In genomic region chr14:101480541-101480940, GRCm38 (mm10) we compare ENCODE assay signal across 28 mouse cellular contexts.
DNase-seq lines count a peak whose midpoint lies in the region; ATAC-seq and TF ChIP-seq lines count a peak whose summit lies in the region.
"Had no signal": no experiment of that assay in that cellular context is flagged by ENCODE, and none has a peak within 500 bp of the region (broad histone marks: within the 10 kb centered on the region; RNA-seq: fewer than 3 reads in every experiment).

No protein-coding gene starts in this region.

- H3K4me1 ChIP-seq in CH12.LX (ENCODE audit: control insufficient read depth in 1 of 2, insufficient read depth in 2 of 2), result peaks cover 22 to 89% of the 10 kb centered on the region in 2 experiments
- H3K4me1 ChIP-seq in liver, embryonic 12.5 days, result peaks cover 12% of the 10 kb centered on the region
- H3K4me1 ChIP-seq: embryonic facial prominence, embryonic 12.5 days; embryonic facial prominence, embryonic 15.5 days; forebrain, embryonic 12.5 days; intestine, embryonic 15.5 days had no signal

- peak; percentile 86 for TF ChIP-seq EP300 in CH12.LX (IDR thresholded peaks at IDR 0.05; ENCODE audit: low read length)

- peak; percentile 63 for ATAC-seq in inflammation-experienced regulatory T-cells, adult 6 months
- ATAC-seq in liver, embryonic 12.5 days, result no peak
- ATAC-seq: forebrain, embryonic 16.5 days; hindbrain, postnatal 0 days; intestine, embryonic 15.5 days had no signal

- dilution Hi-C loops in CH12.LX (cut with MboI; ENCODE audit: extremely low pct_ligation_motif_present, extremely low pct_unique_long_range_greater_than_20kb, low sequenced_read_pairs), result no loop called here

- no peak for TF ChIP-seq CTCF in CH12.LX (conservative IDR thresholded peaks at IDR 0.05 in 1 of 2, IDR thresholded peaks at IDR 0.05 in 1 of 2; ENCODE audit: low read depth in 2 of 2, low read length in 2 of 2)

- in situ Hi-C loops in CH12.LX (cut with MboI; ENCODE audit: low pct_ligation_motif_present, low pct_unique_long_range_greater_than_20kb, low sequenced_read_pairs), result no loop called here

- peaks cover 3 to 63% of the 10 kb centered on the region in 2 experiments for H3K36me3 ChIP-seq in CH12.LX (replicated peaks in 1 of 2; ENCODE audit: control insufficient read depth in 1 of 2, insufficient read depth in 1 of 2, low read length in 1 of 2)
- no peaks in the 10 kb centered on the region for H3K36me3 ChIP-seq in liver, embryonic 12.5 days
- H3K36me3 ChIP-seq: embryonic facial prominence, embryonic 12.5 days; embryonic facial prominence, embryonic 15.5 days; intestine, embryonic 15.5 days had no signal

- no peak overlapping the region for H3K9ac ChIP-seq in CH12.LX (ENCODE audit: insufficient read depth, low read depth)
- H3K9ac ChIP-seq in liver, embryonic 12.5 days, result no peak overlapping the region
- H3K9ac ChIP-seq: embryonic facial prominence, embryonic 12.5 days; embryonic facial prominence, embryonic 15.5 days; forebrain, embryonic 12.5 days; heart, embryonic 13.5 days; hindbrain, embryonic 14.5 days; intestine, embryonic 15.5 days had no signal

- H3K4me2 ChIP-seq in CH12.LX (ENCODE audit: insufficient read depth, low read depth, poor library complexity, severe bottlenecking), result peak overlapping the region; percentile 42
- H3K4me2 ChIP-seq in liver, embryonic 12.5 days, result no peak overlapping the region
- H3K4me2 ChIP-seq: embryonic facial prominence, embryonic 12.5 days; embryonic facial prominence, embryonic 15.5 days; forebrain, embryonic 12.5 days; heart, embryonic 13.5 days; hindbrain, embryonic 14.5 days; intestine, embryonic 15.5 days had no signal

- TF ChIP-seq POLR2A in CH12.LX (IDR thresholded peaks at IDR 0.05; ENCODE audit: low read depth, low read length), result no peak

- H3K9me3 ChIP-seq in CH12.LX (replicated peaks; ENCODE audit: low read length), result peaks cover 2% of the 10 kb centered on the region
- H3K9me3 ChIP-seq in liver, embryonic 12.5 days (replicated peaks), result no peaks in the 10 kb centered on the region
- H3K9me3 ChIP-seq: embryonic facial prominence, embryonic 12.5 days; embryonic facial prominence, embryonic 15.5 days; forebrain, embryonic 12.5 days; heart, embryonic 10.5 days; heart, embryonic 13.5 days; intestine, embryonic 15.5 days had no signal

- no peak for TF ChIP-seq RAD21 in CH12.LX (IDR thresholded peaks at IDR 0.05; ENCODE audit: low read depth, low read length)

- peak; percentile 79 for DNase-seq in CD4-positive helper T cell, adult 2 months (ENCODE audit: low read depth, low spot score)
- peak; percentile 92 for DNase-seq in CH12.LX (ENCODE audit: extremely low read depth)
- DNase-seq in thymus, postnatal 4 days, result no peak
- no peak for DNase-seq in ovary, postnatal 10 days (ENCODE audit: low spot score)
- DNase-seq: adrenal gland, postnatal 10 days; adrenal gland, postnatal 36 days; cerebellum, adult 11 months; cerebellum, adult 2 months; cerebellum, adult 9-11 months; cerebellum, postnatal 25 days; gastrocnemius, postnatal 10 days; gastrocnemius, postnatal 36 days; heart, adult 2 months; heart, postnatal 14 days; heart, postnatal 4 days; kidney, adult 11 months had no signal

- no peaks in the 10 kb centered on the region for H3K79me2 ChIP-seq in CH12.LX (replicated peaks; ENCODE audit: control insufficient read depth, extremely low read depth, insufficient read depth, poor library complexity, severe bottlenecking)

- H3K4me3 ChIP-seq in CH12.LX (replicated peaks in 1 of 3; ENCODE audit: low read depth in 2 of 3, low read length in 2 of 3, poor library complexity in 1 of 3), result no peak overlapping the region
- no peak overlapping the region for H3K4me3 ChIP-seq in liver, embryonic 12.5 days
- H3K4me3 ChIP-seq: embryonic facial prominence, embryonic 12.5 days; embryonic facial prominence, embryonic 15.5 days; erythroblast, embryonic 14.5 days; forebrain, embryonic 12.5 days; heart, adult 2 months; heart, embryonic 10.5 days; heart, embryonic 13.5 days; intestine, embryonic 15.5 days had no signal

- WGBS in liver, embryonic 12.5 days (ENCODE audit: insufficient replicate concordance), result 55% methylated on average over 7 of the region's 7 CpGs

- H3K27me3 ChIP-seq in CH12.LX (replicated peaks), result no peaks in the 10 kb centered on the region
- no peaks in the 10 kb centered on the region for H3K27me3 ChIP-seq in liver, embryonic 12.5 days (replicated peaks)
- H3K27me3 ChIP-seq: embryonic facial prominence, embryonic 12.5 days; embryonic facial prominence, embryonic 15.5 days; forebrain, embryonic 12.5 days; heart, embryonic 13.5 days; intestine, embryonic 15.5 days had no signal

- H3K27ac ChIP-seq in CH12.LX (ENCODE audit: insufficient read depth, low read depth), result 0 out of 2 replicates have a peak overlapping the region, but pooled peaks have one; percentile 28
- no peak overlapping the region for H3K27ac ChIP-seq in liver, embryonic 12.5 days
- H3K27ac ChIP-seq: embryonic facial prominence, embryonic 12.5 days; embryonic facial prominence, embryonic 15.5 days; forebrain, embryonic 12.5 days; heart, adult 2 months; heart, embryonic 10.5 days; heart, embryonic 13.5 days; hindbrain, embryonic 14.5 days; hindbrain, postnatal 0 days; intestine, embryonic 15.5 days had no signal

TF ChIP-seq in CH12.LX, 34 proteins besides CTCF, POLR2A, EP300 and RAD21:
- TF ChIP-seq POLR2AphosphoS2 (IDR thresholded peaks at IDR 0.05; ENCODE audit: low read depth, low read length) (no peak), USF1 (IDR thresholded peaks at IDR 0.05; ENCODE audit: low read depth, low read length) (no peak), CHD1 (IDR thresholded peaks at IDR 0.05; ENCODE audit: low read depth, low read length) (no peak), USF2 (conservative IDR thresholded peaks at IDR 0.05; ENCODE audit: low read depth, low read length) (no peak), E2F4 (IDR thresholded peaks at IDR 0.05; ENCODE audit: insufficient replicate concordance, low read depth, low read length) (no peak), PAX5 (IDR thresholded peaks at IDR 0.05; ENCODE audit: low read length) (no peak), JUND (conservative IDR thresholded peaks at IDR 0.05; ENCODE audit: low read depth, low read length) (peak; percentile 84), JUN (IDR thresholded peaks at IDR 0.05; ENCODE audit: insufficient read depth, low read depth, low read length) (peak; percentile 51; the same call in 1 of the 2 replicates), MAFK (IDR thresholded peaks at IDR 0.05; ENCODE audit: insufficient replicate concordance, low read length) (0 out of 2 replicates have a peak, but pooled peaks have one; percentile 57), UBTF (IDR thresholded peaks at IDR 0.05; ENCODE audit: low read depth, low read length) (no peak), SIN3A (IDR thresholded peaks at IDR 0.05; ENCODE audit: low read length) (no peak; the same call in 1 of the 2 replicates), ETS1 (conservative IDR thresholded peaks at IDR 0.05; ENCODE audit: low read depth, low read length) (peak; percentile 92), MXI1 (IDR thresholded peaks at IDR 0.05; ENCODE audit: low read depth, low read length) (no peak), TBP (conservative IDR thresholded peaks at IDR 0.05; ENCODE audit: low read depth, low read length) (no peak), MAZ (IDR thresholded peaks at IDR 0.05; ENCODE audit: low read depth, low read length) (no peak), ZKSCAN1 (IDR thresholded peaks at IDR 0.05; ENCODE audit: borderline replicate concordance, low read depth, low read length) (no peak), SMC3 (IDR thresholded peaks at IDR 0.05; ENCODE audit: low read depth, low read length) (no peak), BHLHE40 (IDR thresholded peaks at IDR 0.05; ENCODE audit: low read depth, low read length) (peak; percentile 96), TCF12 (IDR thresholded peaks at IDR 0.05; ENCODE audit: low read depth, low read length) (peak; percentile 64; the same call in 1 of the 2 replicates), MEF2A (IDR thresholded peaks at IDR 0.05; ENCODE audit: borderline replicate concordance, low read depth, low read length) (peak; percentile 95), IRF4 (IDR thresholded peaks at IDR 0.05; ENCODE audit: low read depth, low read length) (peak; percentile 98), RCOR1 (conservative IDR thresholded peaks at IDR 0.05; ENCODE audit: low read depth, low read length) (no peak), MYC (IDR thresholded peaks at IDR 0.05; ENCODE audit: low read depth, low read length) (no peak)

Comparison
In these comparisons a context has a peak if more than half of its experiments do, and no peak if none do; other contexts are left out.
1. DNase-seq: peak in CD4-positive helper T cell, adult 2 months (single experiment) and CH12.LX (single experiment); none in thymus, postnatal 4 days (single experiment) and ovary, postnatal 10 days (single experiment).